Mouse (Mus musculus): ENCODE measurements around the gene Try10.
"Not testable (repeated sequence)": the region's sequence is repeated elsewhere in the genome, so short reads cannot be mapped to it uniquely, and the experiment has no call there.

Gene Try10

DNA sequence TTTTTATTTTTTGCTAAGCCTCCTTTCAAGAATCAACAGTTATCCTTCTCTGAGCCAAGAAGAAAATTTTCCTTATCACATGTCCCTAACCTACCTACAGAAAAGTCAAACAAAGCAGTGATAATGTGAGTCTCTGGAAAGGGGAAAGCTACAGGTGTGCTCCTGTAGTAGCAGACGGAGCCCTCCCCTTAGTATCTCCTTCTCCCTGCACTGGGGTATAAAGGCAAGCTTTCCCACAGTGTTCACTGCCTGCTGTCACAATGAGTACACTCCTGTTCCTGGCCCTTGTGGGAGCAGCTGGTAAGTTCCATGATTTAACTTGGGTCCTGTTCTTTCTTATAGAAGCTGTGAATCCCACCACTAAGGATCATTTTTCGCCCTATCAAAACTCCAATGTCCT, at the start of gene Try10:
Gene Try10, plus strand, starts transcription at position 174 of the 400 bp plus-strand sequence.
- no peak for DNase-seq (ENCODE audit: low read depth, low spot score)

GRCm38 (mm10) chr6:41316741-41317140, 37.2 kb upstream of the Try10 start, which contains the start of gene Try5:
TSS of gene Try5 (minus strand) at chr6:41316841.
- not testable (repeated sequence) for DNase-seq (ENCODE audit: low read depth, low spot score)

GRCm38 (mm10) chr6:41373772-41374171, 19.9 kb downstream of the Try10 start:
- DNase-seq (ENCODE audit: low read depth, low spot score): not testable (repeated sequence)

DNA sequence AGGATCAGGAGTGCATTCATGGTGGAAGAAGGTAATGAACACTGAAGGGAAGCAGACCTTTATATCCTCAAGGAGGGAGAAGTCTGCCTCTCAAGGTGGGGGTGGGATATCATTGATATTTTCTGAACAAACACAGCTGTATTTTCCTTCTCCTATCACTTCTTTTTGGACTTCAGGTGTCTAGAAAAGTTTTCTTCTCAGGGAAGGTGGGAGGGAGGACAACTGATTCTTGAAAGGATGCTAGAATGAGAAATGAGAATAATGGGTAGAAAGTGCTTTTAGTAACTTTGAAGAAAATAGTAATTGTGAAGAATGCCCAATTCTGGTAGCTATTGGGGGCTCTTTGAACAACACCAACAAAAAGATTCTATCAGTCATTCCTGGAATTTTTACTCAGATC, 23.7 kb downstream of the Try10 start, which contains the start of gene Prss3:
Gene Prss3, minus strand, starts transcription at position 101 of the 400 bp plus-strand sequence.
- DNase-seq (ENCODE audit: low read depth, low spot score): not testable (repeated sequence)

DNA sequence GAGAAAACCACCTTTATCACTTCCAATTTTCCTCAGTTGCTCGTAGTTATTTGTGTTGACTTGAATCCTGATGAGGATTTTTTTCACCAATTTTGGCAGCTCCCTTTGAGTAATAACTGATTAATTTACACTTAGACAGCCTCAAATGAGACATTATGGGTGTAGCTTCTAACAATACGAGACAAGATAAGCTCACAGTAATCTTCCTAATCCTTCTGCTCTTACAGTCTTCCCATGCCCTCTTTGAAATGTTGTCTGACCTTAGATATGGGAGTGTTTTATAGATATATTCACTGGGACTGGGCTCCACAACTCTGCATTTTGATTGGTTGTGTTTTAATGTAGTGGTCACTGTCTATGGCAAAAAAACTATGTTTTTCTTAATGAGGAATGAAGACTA, 32.9 kb downstream of the Try10 start:
- no peak for DNase-seq (ENCODE audit: low read depth, low spot score)

GRCm38 (mm10) chr6:41391640-41392039, 37.7 kb downstream of the Try10 start:
- not testable (repeated sequence) for DNase-seq (ENCODE audit: low read depth, low spot score)

DNA sequence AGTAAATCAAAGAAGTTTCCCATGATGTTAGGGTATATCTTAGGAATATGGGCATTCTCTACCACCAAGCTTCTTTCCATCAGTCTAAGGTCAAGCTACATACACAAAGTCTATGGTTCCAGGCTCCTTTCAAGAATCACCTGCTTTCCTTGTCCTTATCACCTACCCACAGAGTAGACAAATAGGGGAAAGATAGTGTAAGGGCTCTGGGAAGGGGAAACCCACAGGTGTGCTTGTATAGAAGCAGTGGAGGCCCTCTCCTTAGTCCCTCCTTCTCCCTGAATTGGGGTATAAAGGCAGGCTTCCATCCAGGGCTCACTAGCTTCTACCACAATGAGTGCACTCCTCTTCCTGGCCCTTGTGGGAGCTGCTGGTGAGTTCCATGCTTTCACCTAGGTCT, 38.2 kb downstream of the Try10 start, which contains the start of gene Gm5771:
Gene Gm5771, plus strand, starts transcription at position 301 of the 400 bp plus-strand sequence.
- DNase-seq (ENCODE audit: low read depth, low spot score): not testable (repeated sequence)
